Mouse (Mus musculus): ENCODE measurements at regions not wholly inside any gene's neighbourhood (a gene's known extent, or its start where the extent isn't known, plus 50 kb on each side); places are given as distances from the start of the nearest gene placed in this dataset.

DNA sequence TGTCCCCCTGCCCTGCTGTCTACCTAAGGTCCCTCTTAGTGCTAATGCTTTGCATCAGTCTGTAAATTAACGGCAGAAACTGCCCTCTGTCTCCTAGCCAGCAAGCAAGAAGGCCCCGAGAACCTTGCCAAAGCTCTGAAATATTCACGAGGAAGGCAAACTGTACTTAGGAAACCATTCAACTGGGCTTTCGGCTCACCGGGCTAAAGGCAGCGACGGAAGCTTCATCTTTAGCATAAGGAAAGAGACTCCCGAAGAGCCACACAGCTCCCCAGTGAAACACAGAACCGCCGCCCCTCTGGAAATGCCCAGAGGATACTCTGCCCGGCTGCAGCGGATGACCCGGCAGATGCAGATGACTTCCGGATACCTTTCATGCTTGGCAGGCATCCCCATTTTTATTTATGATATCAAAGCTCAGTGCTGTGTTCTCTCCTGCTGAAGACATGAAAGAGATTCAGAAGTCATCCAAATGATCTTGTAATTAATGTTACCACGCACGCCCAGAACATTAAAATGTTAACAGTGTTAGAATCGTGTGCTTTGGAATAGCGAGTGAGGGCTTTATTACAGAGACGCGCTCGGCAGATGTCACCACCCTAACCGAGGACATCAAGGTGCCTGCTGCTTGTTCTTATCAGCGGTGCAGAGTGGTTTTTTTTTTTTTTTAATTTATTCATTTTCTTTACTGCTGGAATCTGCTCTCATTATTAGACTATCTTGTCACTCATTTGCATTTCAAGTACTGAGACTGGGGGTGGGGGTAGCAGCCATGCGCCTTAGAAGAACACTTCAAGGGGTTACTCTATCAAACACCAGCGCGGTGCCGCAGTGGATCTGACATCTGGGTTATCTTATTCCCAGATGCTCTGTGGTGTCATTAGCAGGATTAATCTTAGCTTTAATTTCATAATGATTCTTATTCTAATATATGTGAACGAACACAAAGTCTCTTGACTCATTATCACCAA is 127.2 kb downstream of the Zfp326 start:
- TF ChIP-seq CEBPB (IDR thresholded peaks at IDR 0.05; ENCODE audit: insufficient read depth, poor library complexity, severe bottlenecking): no peak
- no peak for TF ChIP-seq POLR2A (IDR thresholded peaks at IDR 0.05; ENCODE audit: insufficient read length, low read depth)
- TF ChIP-seq E2F4 (IDR thresholded peaks at IDR 0.05; ENCODE audit: insufficient read depth): no peak
- no peak for TF ChIP-seq POLR2AphosphoS2 (IDR thresholded peaks at IDR 0.05; ENCODE audit: insufficient read length, low read depth)
- TF ChIP-seq MYOG (IDR thresholded peaks at IDR 0.05; ENCODE audit: control insufficient read depth in 1 of 3, insufficient read depth in 1 of 3, insufficient read length in 2 of 3, low read depth in 2 of 3): no peak
- no peak for TF ChIP-seq SRF (IDR thresholded peaks at IDR 0.05; ENCODE audit: control insufficient read depth, insufficient read length, low read depth)
- TF ChIP-seq MAX (IDR thresholded peaks at IDR 0.05; ENCODE audit: low read depth): no peak
- no peak for TF ChIP-seq USF1 (IDR thresholded peaks at IDR 0.05; ENCODE audit: low read depth)
- TF ChIP-seq TCF12 (IDR thresholded peaks at IDR 0.05; ENCODE audit: insufficient read depth, poor library complexity, severe bottlenecking): no peak
- no peak for TF ChIP-seq MYOD1 (IDR thresholded peaks at IDR 0.05; ENCODE audit: control insufficient read depth in 1 of 3, insufficient read length in 2 of 3, low read depth in 2 of 3)
